Mouse (Mus musculus): ENCODE measurements at regions not wholly inside any gene's neighbourhood (a gene's known extent, or its start where the extent isn't known, plus 50 kb on each side); places are given as distances from the start of the nearest gene placed in this dataset.
A peak's percentile ranks its signal among the peaks of the same experiment; 100 is the strongest.

DNA sequence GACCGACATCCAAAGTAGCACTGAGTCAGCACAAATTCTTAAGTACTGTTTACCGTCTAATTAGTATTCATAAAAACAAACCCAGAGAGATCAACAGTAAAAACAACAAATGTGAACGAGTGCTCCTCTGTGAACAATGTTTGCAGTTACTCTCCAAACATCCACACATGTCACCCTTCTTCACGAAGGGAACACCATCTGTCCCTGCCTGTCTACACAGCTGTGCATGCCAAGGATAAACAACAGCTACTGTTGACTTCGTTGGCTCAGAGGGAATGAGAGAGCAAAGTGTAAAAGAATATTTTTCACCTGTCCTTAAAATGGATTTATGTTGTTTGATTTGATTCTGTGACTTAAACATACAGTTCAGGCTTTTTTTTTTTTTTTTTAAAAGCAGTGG is 88.7 kb upstream of the Nt5e start:
- no peak for TF ChIP-seq POLR2A (IDR thresholded peaks at IDR 0.05; ENCODE audit: borderline replicate concordance, extremely low read depth, insufficient read depth, insufficient read length)
- ATAC-seq (ENCODE audit: low FRiP score, low read depth): no peak
- H3K4me1 ChIP-seq (ENCODE audit: control insufficient read depth, insufficient read depth, low read length): no peaks in the 10 kb centered on the region
- H3K27me3 ChIP-seq (ENCODE audit: control insufficient read depth, insufficient read depth, low read length): no peaks in the 10 kb centered on the region
- H3K4me2 ChIP-seq (replicated peaks; ENCODE audit: low read depth, low read length, severe bottlenecking): no peak overlapping the region
- no peaks in the 10 kb centered on the region for H3K36me3 ChIP-seq (ENCODE audit: control insufficient read depth, insufficient read depth, low read length)
- H3K27ac ChIP-seq (replicated peaks; ENCODE audit: low read depth, low read length): no peak overlapping the region
- H3K4me3 ChIP-seq (replicated peaks; ENCODE audit: low read length): no peak overlapping the region
- WGBS: 72% methylated on average over 5 of the region's 5 CpGs
- H3K9me3 ChIP-seq (ENCODE audit: control insufficient read depth, low read length): no peaks in the 10 kb centered on the region
- no peak for DNase-seq (ENCODE audit: low spot score)
- no peak overlapping the region for H3K9ac ChIP-seq (ENCODE audit: low read depth, low read length, severe bottlenecking)

DNA sequence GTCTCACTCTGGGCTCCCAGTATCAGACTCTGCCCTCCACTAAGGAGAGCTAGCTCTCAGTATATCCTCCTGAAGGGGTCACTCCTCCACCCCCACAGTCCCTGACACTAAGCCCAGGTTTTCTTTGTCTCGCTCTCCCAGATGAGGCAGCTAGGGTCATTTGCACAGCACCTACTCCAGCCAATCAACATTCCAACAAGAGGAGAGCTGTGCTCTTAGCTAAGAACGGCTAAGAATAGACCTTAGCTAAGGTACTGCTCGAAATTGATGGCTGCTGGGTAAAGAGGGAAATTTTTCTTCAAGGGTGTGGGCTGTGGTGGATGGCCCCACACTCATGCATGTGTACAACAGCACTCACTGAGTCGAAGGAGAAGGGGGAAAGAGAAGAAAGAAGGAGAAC is 86.3 kb upstream of the Nt5e start:
- Histone ChIP-seq H3K9ac (ENCODE audit: low read depth, low read length, severe bottlenecking) (peak overlapping the region; percentile 52), H3K9me3 (ENCODE audit: control insufficient read depth, low read length) (no peaks in the 10 kb centered on the region), H3K27ac (replicated peaks; ENCODE audit: low read depth, low read length) (no peak overlapping the region), H3K4me3 (replicated peaks; ENCODE audit: low read length) (peak overlapping the region; percentile 41), H3K4me1 (ENCODE audit: control insufficient read depth, insufficient read depth, low read length) (no peaks in the 10 kb centered on the region), H3K4me2 (replicated peaks; ENCODE audit: low read depth, low read length, severe bottlenecking) (peak overlapping the region; percentile 67), H3K36me3 (ENCODE audit: control insufficient read depth, insufficient read depth, low read length) (no peaks in the 10 kb centered on the region), H3K27me3 (ENCODE audit: control insufficient read depth, insufficient read depth, low read length) (no peaks in the 10 kb centered on the region)
- DNase-seq (ENCODE audit: low spot score) (no peak), ATAC-seq (ENCODE audit: low FRiP score, low read depth) (no peak)
- no peak for TF ChIP-seq POLR2A (IDR thresholded peaks at IDR 0.05; ENCODE audit: borderline replicate concordance, extremely low read depth, insufficient read depth, insufficient read length)
- WGBS: 14% methylated on average over 4 of the region's 4 CpGs

GRCm38 (mm10) chr9:88241203-88241995 is 85.6 kb upstream of the Nt5e start:
- no peaks in the 10 kb centered on the region for H3K36me3 ChIP-seq (ENCODE audit: control insufficient read depth, insufficient read depth, low read length)
- peak; percentile 95 for DNase-seq (ENCODE audit: low spot score)
- peak overlapping the region; percentile 41 for H3K4me3 ChIP-seq (replicated peaks; ENCODE audit: low read length)
- H3K27me3 ChIP-seq (ENCODE audit: control insufficient read depth, insufficient read depth, low read length): no peaks in the 10 kb centered on the region
- H3K4me2 ChIP-seq (replicated peaks; ENCODE audit: low read depth, low read length, severe bottlenecking): peak overlapping the region; percentile 67
- H3K9me3 ChIP-seq (ENCODE audit: control insufficient read depth, low read length): no peaks in the 10 kb centered on the region
- 5% methylated on average over 18 of the region's 18 CpGs for WGBS
- ATAC-seq (ENCODE audit: low FRiP score, low read depth): peak; percentile 93
- no peak overlapping the region for H3K27ac ChIP-seq (replicated peaks; ENCODE audit: low read depth, low read length)
- peak overlapping the region; percentile 52 for H3K9ac ChIP-seq (ENCODE audit: low read depth, low read length, severe bottlenecking)
- no peaks in the 10 kb centered on the region for H3K4me1 ChIP-seq (ENCODE audit: control insufficient read depth, insufficient read depth, low read length)
- no peak for TF ChIP-seq POLR2A (IDR thresholded peaks at IDR 0.05; ENCODE audit: borderline replicate concordance, extremely low read depth, insufficient read depth, insufficient read length)

DNA sequence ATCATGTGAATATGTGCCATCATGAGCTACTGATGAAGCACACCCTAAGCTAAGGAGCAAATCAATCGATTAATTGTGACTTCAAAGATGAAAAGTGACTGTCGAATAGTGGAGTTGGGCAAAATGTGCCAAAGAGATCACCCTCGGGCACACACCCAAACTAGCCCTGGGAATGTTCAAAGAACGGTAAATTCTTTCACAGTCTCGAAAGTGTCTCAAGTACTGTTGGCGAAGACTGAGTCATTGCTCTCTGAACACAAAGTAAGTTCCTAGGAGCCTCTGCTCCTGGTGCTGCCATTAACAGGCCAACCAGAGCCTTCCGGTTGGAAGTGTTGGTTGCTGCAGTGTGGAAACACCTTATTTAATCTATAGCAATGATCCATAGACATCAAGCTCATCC is 84.5 kb upstream of the Nt5e start:
- Histone ChIP-seq H3K27ac (replicated peaks; ENCODE audit: low read depth, low read length) (no peak overlapping the region), H3K4me2 (replicated peaks; ENCODE audit: low read depth, low read length, severe bottlenecking) (no peak overlapping the region), H3K4me3 (replicated peaks; ENCODE audit: low read length) (no peak overlapping the region), H3K9ac (ENCODE audit: low read depth, low read length, severe bottlenecking) (no peak overlapping the region), H3K4me1 (ENCODE audit: control insufficient read depth, insufficient read depth, low read length) (no peaks in the 10 kb centered on the region), H3K27me3 (ENCODE audit: control insufficient read depth, insufficient read depth, low read length) (no peaks in the 10 kb centered on the region), H3K36me3 (ENCODE audit: control insufficient read depth, insufficient read depth, low read length) (no peaks in the 10 kb centered on the region), H3K9me3 (ENCODE audit: control insufficient read depth, low read length) (no peaks in the 10 kb centered on the region)
- no peak for DNase-seq (ENCODE audit: low spot score)
- no peak for TF ChIP-seq POLR2A (IDR thresholded peaks at IDR 0.05; ENCODE audit: borderline replicate concordance, extremely low read depth, insufficient read depth, insufficient read length)
- no peak for ATAC-seq (ENCODE audit: low FRiP score, low read depth)
- WGBS: 85% methylated on average over 7 of the region's 7 CpGs

DNA sequence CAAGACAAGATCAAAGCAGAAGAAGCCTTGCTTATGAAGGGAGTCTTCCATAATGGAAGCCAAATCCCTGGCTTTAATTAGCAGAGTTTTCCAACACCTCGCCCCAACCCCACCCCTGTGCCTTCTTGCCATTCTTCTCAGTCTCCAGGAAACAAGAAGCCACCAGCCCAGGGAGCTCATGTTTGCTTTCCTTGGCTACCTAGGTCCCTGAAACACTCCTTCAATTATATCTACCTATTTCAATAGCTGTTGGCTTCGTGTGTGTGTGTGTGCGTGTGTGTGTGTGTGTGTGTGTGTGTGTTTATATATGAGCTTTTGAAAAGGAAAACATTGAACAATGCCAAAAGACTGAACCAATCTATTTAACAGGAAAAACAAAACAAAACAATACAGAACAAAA is 82.5 kb upstream of the Nt5e start:
- no peak overlapping the region for H3K9ac ChIP-seq (ENCODE audit: low read depth, low read length, severe bottlenecking)
- no peak for ATAC-seq (ENCODE audit: low FRiP score, low read depth)
- no peak overlapping the region for H3K27ac ChIP-seq (replicated peaks; ENCODE audit: low read depth, low read length)
- H3K4me1 ChIP-seq (ENCODE audit: control insufficient read depth, insufficient read depth, low read length): no peaks in the 10 kb centered on the region
- H3K4me3 ChIP-seq (replicated peaks; ENCODE audit: low read length): no peak overlapping the region
- H3K9me3 ChIP-seq (ENCODE audit: control insufficient read depth, low read length): no peaks in the 10 kb centered on the region
- TF ChIP-seq POLR2A (IDR thresholded peaks at IDR 0.05; ENCODE audit: borderline replicate concordance, extremely low read depth, insufficient read depth, insufficient read length): no peak
- H3K36me3 ChIP-seq (ENCODE audit: control insufficient read depth, insufficient read depth, low read length): no peaks in the 10 kb centered on the region
- no peaks in the 10 kb centered on the region for H3K27me3 ChIP-seq (ENCODE audit: control insufficient read depth, insufficient read depth, low read length)
- no peak overlapping the region for H3K4me2 ChIP-seq (replicated peaks; ENCODE audit: low read depth, low read length, severe bottlenecking)
- no peak for DNase-seq (ENCODE audit: low spot score)
- WGBS: 79% methylated on average over 3 of the region's 3 CpGs
